Mouse (Mus musculus): ENCODE measurements around the gene Thra. TPM values are rescaled to one million over a fixed set of nuclear protein-coding genes. Genes with fewer than 3 reads are reported as not detected.

The Thra gene
- polyA plus RNA-seq, 1 experiment from 2014 or later, result 51.0 TPM

DNA sequence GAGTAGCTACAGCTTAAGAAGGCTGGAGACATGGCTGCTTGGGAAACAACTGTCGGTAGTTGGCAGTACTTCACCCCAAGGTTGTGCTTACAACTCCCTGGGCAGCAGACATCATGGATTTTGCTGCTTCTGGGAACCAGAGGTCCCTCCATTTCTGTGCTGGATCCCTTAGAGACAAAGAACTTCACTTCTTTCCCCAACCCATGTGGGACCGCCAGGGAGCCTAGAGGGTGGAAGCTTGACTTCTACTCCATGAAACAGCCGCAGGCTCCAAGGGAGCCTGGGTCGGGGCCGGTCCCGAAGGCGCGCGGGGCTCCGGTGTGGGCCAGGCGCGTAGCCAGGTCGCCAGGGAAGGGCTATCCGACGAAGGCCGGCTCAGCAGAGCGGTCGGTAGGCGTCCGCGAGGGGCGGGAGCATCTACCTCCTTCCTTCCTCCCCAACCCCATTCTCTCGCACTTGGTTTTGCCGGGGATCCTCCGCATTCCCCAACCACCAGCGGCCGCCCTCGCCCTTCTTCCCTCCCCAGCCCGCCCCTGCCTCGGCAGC is 54.1 kb downstream of the Thra start:
- peak overlapping the region; percentile 99 for H3K4me3 ChIP-seq (replicated peaks)
- no peaks in the 10 kb centered on the region for H3K9me3 ChIP-seq (replicated peaks)
- ATAC-seq (ENCODE audit: insufficient number of reproducible peaks, low FRiP score, low TSS enrichment, low read depth), result peak; percentile 8
- H3K4me2 ChIP-seq (replicated peaks), result peak overlapping the region; percentile 81
- no peaks in the 10 kb centered on the region for H3K27me3 ChIP-seq
- H3K9ac ChIP-seq, result peak overlapping the region; percentile 100
- WGBS, result under 1% methylated on average over 25 of the region's 30 CpGs
- peak overlapping the region; percentile 100 for H3K27ac ChIP-seq (replicated peaks)
- H3K36me3 ChIP-seq, result peaks cover 16% of the 10 kb centered on the region
- peaks cover 32% of the 10 kb centered on the region for H3K4me1 ChIP-seq

GRCm38 (mm10) chr11:98795015-98795713 is 54.7 kb downstream of the Thra start, which contains the start of gene Msl1:
Gene Msl1, plus strand, starts transcription at chr11:98795516.
- no peaks in the 10 kb centered on the region for H3K27me3 ChIP-seq
- no peaks in the 10 kb centered on the region for H3K9me3 ChIP-seq (replicated peaks)
- peaks cover 28% of the 10 kb centered on the region for H3K4me1 ChIP-seq
- H3K9ac ChIP-seq, result peak within 1 kb of the TSS; percentile 100
- peak within 1 kb of the TSS; percentile 99 for H3K4me3 ChIP-seq (replicated peaks)
- peak within 1 kb of the TSS; percentile 81 for H3K4me2 ChIP-seq (replicated peaks)
- WGBS, result under 1% methylated on average over 43 of the region's 89 CpGs
- peak within 1 kb of the TSS; percentile 100 for H3K27ac ChIP-seq (replicated peaks)
- ATAC-seq (ENCODE audit: insufficient number of reproducible peaks, low FRiP score, low TSS enrichment, low read depth), result peak; percentile 82
- H3K36me3 ChIP-seq, result peaks cover 22% of the 10 kb centered on the region

- Histone ChIP-seq H3K9ac (peak overlapping the region; percentile 100), H3K4me3 (replicated peaks) (peak overlapping the region; percentile 99), H3K4me1 (peaks cover 28% of the 10 kb centered on the region), H3K36me3 (peaks cover 29% of the 10 kb centered on the region), H3K27ac (replicated peaks) (peak overlapping the region; percentile 100), H3K27me3 (no peaks in the 10 kb centered on the region), H3K4me2 (replicated peaks) (peak overlapping the region; percentile 81), H3K9me3 (replicated peaks) (no peaks in the 10 kb centered on the region)
- WGBS, result 0% methylated on average over 63 of the region's 74 CpGs
- peak; percentile 30 for ATAC-seq (ENCODE audit: insufficient number of reproducible peaks, low FRiP score, low TSS enrichment, low read depth)
These were observed 55.5 kb downstream of the Thra start for GRCm38 (mm10) chr11:98795714-98796514.

GRCm38 (mm10) chr11:98796515-98797216 is 56.2 kb downstream of the Thra start:
- peaks cover 28% of the 10 kb centered on the region for H3K4me1 ChIP-seq
- WGBS, result under 1% methylated on average over 23 of the region's 23 CpGs

GRCm38 (mm10) chr11:98797306-98797705 is 56.9 kb downstream of the Thra start:
- H3K9ac ChIP-seq, result peak overlapping the region; percentile 100
- H3K4me1 ChIP-seq, result peaks cover 28% of the 10 kb centered on the region
- no peaks in the 10 kb centered on the region for H3K9me3 ChIP-seq (replicated peaks)
- H3K4me3 ChIP-seq (replicated peaks), result peak overlapping the region; percentile 99
- 3% methylated on average over 5 of the region's 5 CpGs for WGBS
- peak overlapping the region; percentile 81 for H3K4me2 ChIP-seq (replicated peaks)
- no peak for ATAC-seq (ENCODE audit: insufficient number of reproducible peaks, low FRiP score, low TSS enrichment, low read depth)
- peak overlapping the region; percentile 100; the same call in 1 of the 2 replicates for H3K27ac ChIP-seq (replicated peaks)
- peaks cover 43% of the 10 kb centered on the region for H3K36me3 ChIP-seq
- H3K27me3 ChIP-seq, result no peaks in the 10 kb centered on the region

More at GRCm38 (mm10) chr11:98796515-98797216, 56.2 kb downstream of the Thra start:
- Histone ChIP-seq H3K4me2 (replicated peaks) (peak overlapping the region; percentile 81), H3K4me3 (replicated peaks) (peak overlapping the region; percentile 99), H3K27ac (replicated peaks) (peak overlapping the region; percentile 100), H3K36me3 (peaks cover 37% of the 10 kb centered on the region), H3K9ac (peak overlapping the region; percentile 100), H3K27me3 (no peaks in the 10 kb centered on the region), H3K9me3 (replicated peaks) (no peaks in the 10 kb centered on the region)
- no peak for ATAC-seq (ENCODE audit: insufficient number of reproducible peaks, low FRiP score, low TSS enrichment, low read depth)

GRCm38 (mm10) chr11:98797909-98798308 is 57.5 kb downstream of the Thra start:
- Histone ChIP-seq H3K4me3 (replicated peaks) (peak overlapping the region; percentile 99), H3K27me3 (no peaks in the 10 kb centered on the region), H3K9me3 (replicated peaks) (no peaks in the 10 kb centered on the region), H3K9ac (peak overlapping the region; percentile 100), H3K4me1 (peaks cover 28% of the 10 kb centered on the region), H3K27ac (replicated peaks) (no peak overlapping the region), H3K36me3 (peaks cover 49% of the 10 kb centered on the region), H3K4me2 (replicated peaks) (peak overlapping the region; percentile 81)
- no peak for ATAC-seq (ENCODE audit: insufficient number of reproducible peaks, low FRiP score, low TSS enrichment, low read depth)
- WGBS, result 38% methylated on average over 4 of the region's 4 CpGs

DNA sequence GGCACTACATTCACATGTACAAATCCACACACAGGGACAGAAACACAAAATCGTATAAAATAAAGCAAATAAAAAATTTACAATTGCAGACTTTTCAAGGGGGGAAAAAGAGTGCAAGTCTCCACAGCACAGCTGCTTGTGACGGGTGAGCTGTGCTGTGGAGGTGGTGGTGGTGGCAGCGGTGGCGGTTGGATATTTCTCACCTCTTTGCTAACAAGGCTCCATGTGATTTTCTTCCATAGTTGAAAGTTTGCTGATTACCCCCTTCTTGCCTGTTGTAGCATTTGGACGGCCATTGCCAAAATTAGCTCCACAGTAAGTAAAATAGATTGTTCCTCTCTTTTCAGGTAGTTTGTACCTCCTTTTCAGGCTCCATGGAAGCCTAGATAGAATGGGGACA is 64.2 kb downstream of the Thra start, which contains the start of gene Casc3:
Casc3 (plus strand) TSS at position 301 of the 400 bp plus-strand sequence.
- no peak within 1 kb of the TSS for H3K9ac ChIP-seq
- peaks cover 81% of the 10 kb centered on the region for H3K36me3 ChIP-seq
- no peak within 1 kb of the TSS for H3K4me2 ChIP-seq (replicated peaks)
- H3K27ac ChIP-seq (replicated peaks), result no peak within 1 kb of the TSS
- H3K9me3 ChIP-seq (replicated peaks), result no peaks in the 10 kb centered on the region
- no peak within 1 kb of the TSS for H3K4me3 ChIP-seq (replicated peaks)
- peaks cover 7% of the 10 kb centered on the region; the same call in 1 of the 2 replicates for H3K4me1 ChIP-seq
- H3K27me3 ChIP-seq, result no peaks in the 10 kb centered on the region
- 93% methylated on average over 5 of the region's 5 CpGs for WGBS
- ATAC-seq (ENCODE audit: insufficient number of reproducible peaks, low FRiP score, low TSS enrichment, low read depth), result no peak

- Histone ChIP-seq H3K27ac (replicated peaks) (peak overlapping the region; percentile 99), H3K4me2 (replicated peaks) (0 out of 2 replicates have a peak overlapping the region, but pooled peaks have one; percentile 72), H3K9ac (no peak overlapping the region), H3K4me3 (replicated peaks) (no peak overlapping the region), H3K4me1 (peaks cover 19% of the 10 kb centered on the region), H3K27me3 (no peaks in the 10 kb centered on the region), H3K36me3 (peaks cover 64% of the 10 kb centered on the region), H3K9me3 (replicated peaks) (no peaks in the 10 kb centered on the region)
- 72% methylated on average over 2 of the region's 2 CpGs for WGBS
- ATAC-seq (ENCODE audit: insufficient number of reproducible peaks, low FRiP score, low TSS enrichment, low read depth), result no peak
These were observed 68.0 kb downstream of the Thra start for GRCm38 (mm10) chr11:98808417-98808816.

DNA sequence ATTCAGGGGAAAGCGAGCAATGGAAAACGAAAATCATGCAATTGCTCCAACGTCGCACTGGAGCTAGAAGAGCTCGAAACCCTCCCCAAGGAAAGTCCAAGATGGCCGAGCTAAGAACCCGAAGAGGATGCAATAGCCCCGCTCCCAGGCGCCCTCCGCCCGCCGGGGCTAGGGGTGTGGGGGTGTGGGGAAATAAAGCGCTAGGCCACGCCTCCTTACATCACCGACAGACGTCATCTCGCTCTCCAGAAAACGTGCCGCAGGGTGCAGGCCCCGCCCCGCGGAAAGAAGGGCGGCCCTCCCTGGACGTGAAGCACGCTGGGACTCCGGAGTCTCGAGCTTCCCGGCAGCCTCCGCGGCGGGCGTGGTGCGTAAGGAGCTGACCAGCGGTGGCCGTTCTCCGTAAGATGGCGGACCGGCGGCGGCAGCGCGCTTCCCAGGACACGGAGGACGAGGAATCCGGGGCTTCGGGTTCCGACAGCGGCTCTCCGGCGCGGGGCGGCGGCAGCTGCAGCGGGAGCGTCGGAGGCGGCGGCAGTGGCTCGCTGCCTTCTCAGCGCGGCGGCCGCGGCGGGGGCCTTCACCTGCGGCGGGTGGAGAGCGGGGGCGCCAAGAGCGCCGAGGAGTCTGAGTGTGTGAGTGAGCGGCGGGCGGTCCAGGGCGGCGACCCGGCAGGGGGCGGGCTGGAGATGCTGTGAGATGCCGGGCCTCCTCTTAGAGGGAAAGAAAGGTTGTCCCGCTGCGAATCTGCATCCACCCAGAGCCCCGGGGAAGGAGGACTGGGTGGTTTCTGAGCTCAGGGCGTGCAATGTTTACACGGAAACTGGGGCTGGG is 69.2 kb downstream of the Thra start:
- peak; percentile 98 for ATAC-seq (ENCODE audit: insufficient number of reproducible peaks, low FRiP score, low TSS enrichment, low read depth)
- H3K4me2 ChIP-seq (replicated peaks), result peak overlapping the region; percentile 72
- H3K27me3 ChIP-seq, result no peaks in the 10 kb centered on the region
- H3K4me1 ChIP-seq, result peaks cover 19% of the 10 kb centered on the region
- peaks cover 56% of the 10 kb centered on the region for H3K36me3 ChIP-seq
- peak overlapping the region; percentile 97 for H3K9ac ChIP-seq
- peak overlapping the region; percentile 99 for H3K27ac ChIP-seq (replicated peaks)
- H3K4me3 ChIP-seq (replicated peaks), result peak overlapping the region; percentile 93
- H3K9me3 ChIP-seq (replicated peaks), result no peaks in the 10 kb centered on the region
- under 1% methylated on average over 84 of the region's 84 CpGs for WGBS

- WGBS, result 57% methylated on average over 7 of the region's 7 CpGs
- no peaks in the 10 kb centered on the region for H3K9me3 ChIP-seq (replicated peaks)
- peak overlapping the region; percentile 97 for H3K9ac ChIP-seq
- H3K36me3 ChIP-seq, result peaks cover 53% of the 10 kb centered on the region
- peak overlapping the region; percentile 93 for H3K4me3 ChIP-seq (replicated peaks)
- peak overlapping the region; percentile 72 for H3K4me2 ChIP-seq (replicated peaks)
- no peak for ATAC-seq (ENCODE audit: insufficient number of reproducible peaks, low FRiP score, low TSS enrichment, low read depth)
- H3K27ac ChIP-seq (replicated peaks), result peak overlapping the region; percentile 99
- H3K4me1 ChIP-seq, result peaks cover 19% of the 10 kb centered on the region
- H3K27me3 ChIP-seq, result no peaks in the 10 kb centered on the region
These were observed 70.2 kb downstream of the Thra start for GRCm38 (mm10) chr11:98810686-98811085.
